Mouse (Mus musculus): ENCODE results near the gene Pnpla6. TPM values are rescaled to one million over a fixed set of nuclear protein-coding genes. Genes with fewer than 3 reads are reported as not detected.
A peak's percentile ranks its signal among the peaks of the same experiment; 100 is the strongest.

The Pnpla6 gene
- polyA plus RNA-seq, 1 experiment, result 18.6 TPM

- Histone ChIP-seq H3K79me3 (ENCODE audit: low read depth) (no peaks in the 10 kb centered on the region), H3K27me3 (ENCODE audit: control insufficient read depth, insufficient read depth, insufficient read length) (no peaks in the 10 kb centered on the region), H3K36me3 (ENCODE audit: control insufficient read depth, insufficient read depth) (no peaks in the 10 kb centered on the region), H3ac (ENCODE audit: control insufficient read depth, insufficient read length, low read depth) (no peak overlapping the region), H3K79me2 (ENCODE audit: control insufficient read depth, insufficient read depth) (no peaks in the 10 kb centered on the region), H3K4me3 (ENCODE audit: insufficient read depth, poor library complexity, severe bottlenecking) (no peak overlapping the region)
- TF ChIP-seq CTCF (IDR thresholded peaks at IDR 0.05; ENCODE audit: control insufficient read depth, insufficient read depth, insufficient read length), result no peak
- TF ChIP-seq FOSL1 (IDR thresholded peaks at IDR 0.05; ENCODE audit: insufficient read depth, low read length, poor library complexity, severe bottlenecking), result no peak
These were observed 30.0 kb upstream of the Pnpla6 start for GRCm38 (mm10) chr8:3485192-3485591.

GRCm38 (mm10) chr8:3492901-3493844, 22.0 kb upstream of the Pnpla6 start, which contains the start of gene Zfp358:
Gene Zfp358, plus strand, starts transcription at chr8:3493138.
- Histone ChIP-seq H3ac (ENCODE audit: control insufficient read depth, insufficient read length, low read depth) (peak within 1 kb of the TSS; percentile 94), H3K27me3 (ENCODE audit: control insufficient read depth, insufficient read depth, insufficient read length) (no peaks in the 10 kb centered on the region), H3K79me3 (ENCODE audit: low read depth) (peaks cover 3% of the 10 kb centered on the region), H3K79me2 (ENCODE audit: control insufficient read depth, insufficient read depth) (peaks cover 18% of the 10 kb centered on the region), H3K4me3 (ENCODE audit: insufficient read depth, poor library complexity, severe bottlenecking) (peak within 1 kb of the TSS; percentile 74), H3K36me3 (ENCODE audit: control insufficient read depth, insufficient read depth) (peaks cover 3% of the 10 kb centered on the region)
- TF ChIP-seq CEBPB (IDR thresholded peaks at IDR 0.05; ENCODE audit: low read depth) (no peak), CTCF (IDR thresholded peaks at IDR 0.05; ENCODE audit: control insufficient read depth, insufficient read depth, insufficient read length) (no peak), MAX (IDR thresholded peaks at IDR 0.05) (no peak), USF1 (IDR thresholded peaks at IDR 0.05; ENCODE audit: low read depth) (no peak), MYOD1 (IDR thresholded peaks at IDR 0.05; ENCODE audit: control insufficient read depth, insufficient read length, low read depth) (no peak)

- Histone ChIP-seq H3K27me3 (ENCODE audit: control insufficient read depth, insufficient read depth, insufficient read length) (no peaks in the 10 kb centered on the region), H3K36me3 (ENCODE audit: control insufficient read depth, insufficient read depth) (peaks cover 3% of the 10 kb centered on the region), H3K79me3 (ENCODE audit: low read depth) (peaks cover 3% of the 10 kb centered on the region), H3K4me3 (ENCODE audit: insufficient read depth, poor library complexity, severe bottlenecking) (peak overlapping the region; percentile 74), H3ac (ENCODE audit: control insufficient read depth, insufficient read length, low read depth) (peak overlapping the region; percentile 19), H3K79me2 (ENCODE audit: control insufficient read depth, insufficient read depth) (peaks cover 18% of the 10 kb centered on the region)
- no peak for TF ChIP-seq CTCF (IDR thresholded peaks at IDR 0.05; ENCODE audit: control insufficient read depth, insufficient read depth, insufficient read length)
- TF ChIP-seq MAX (IDR thresholded peaks at IDR 0.05), result no peak
- no peak for TF ChIP-seq MYOG (IDR thresholded peaks at IDR 0.05; ENCODE audit: control insufficient read depth, extremely low read depth, insufficient read length)
- TF ChIP-seq CEBPB (IDR thresholded peaks at IDR 0.05; ENCODE audit: low read depth), result no peak
- TF ChIP-seq FOSL1 (IDR thresholded peaks at IDR 0.05; ENCODE audit: insufficient read depth, low read length, poor library complexity, severe bottlenecking), result no peak
- no peak for TF ChIP-seq MYOD1 (IDR thresholded peaks at IDR 0.05; ENCODE audit: control insufficient read depth, insufficient read length, low read depth)
- no peak for TF ChIP-seq USF1 (IDR thresholded peaks at IDR 0.05; ENCODE audit: low read depth)
These were observed 21.4 kb upstream of the Pnpla6 start for GRCm38 (mm10) chr8:3493845-3494208.

- H3K27me3 ChIP-seq (ENCODE audit: control insufficient read depth, insufficient read depth, insufficient read length), result no peaks in the 10 kb centered on the region
- H3K79me3 ChIP-seq (ENCODE audit: low read depth), result peaks cover 5% of the 10 kb centered on the region
- no peak overlapping the region for H3ac ChIP-seq (ENCODE audit: control insufficient read depth, insufficient read length, low read depth)
- TF ChIP-seq FOSL1 (IDR thresholded peaks at IDR 0.05; ENCODE audit: insufficient read depth, low read length, poor library complexity, severe bottlenecking) (no peak), CEBPB (IDR thresholded peaks at IDR 0.05; ENCODE audit: low read depth) (no peak)
- no peak overlapping the region for H3K4me3 ChIP-seq (ENCODE audit: insufficient read depth, poor library complexity, severe bottlenecking)
- H3K36me3 ChIP-seq (ENCODE audit: control insufficient read depth, insufficient read depth), result peaks cover 3% of the 10 kb centered on the region
- peaks cover 21% of the 10 kb centered on the region for H3K79me2 ChIP-seq (ENCODE audit: control insufficient read depth, insufficient read depth)
These were observed 19.4 kb upstream of the Pnpla6 start for GRCm38 (mm10) chr8:3495578-3496427.

GRCm38 (mm10) chr8:3496428-3496748, 18.8 kb upstream of the Pnpla6 start:
- Histone ChIP-seq H3K27me3 (ENCODE audit: control insufficient read depth, insufficient read depth, insufficient read length) (no peaks in the 10 kb centered on the region), H3K4me3 (ENCODE audit: insufficient read depth, poor library complexity, severe bottlenecking) (no peak overlapping the region), H3K79me2 (ENCODE audit: control insufficient read depth, insufficient read depth) (peaks cover 27% of the 10 kb centered on the region), H3K79me3 (ENCODE audit: low read depth) (peaks cover 7% of the 10 kb centered on the region), H3ac (ENCODE audit: control insufficient read depth, insufficient read length, low read depth) (no peak overlapping the region), H3K36me3 (ENCODE audit: control insufficient read depth, insufficient read depth) (peaks cover 3% of the 10 kb centered on the region)
- no peak for TF ChIP-seq MYOD1 (IDR thresholded peaks at IDR 0.05; ENCODE audit: control insufficient read depth, insufficient read length, low read depth)
- no peak for TF ChIP-seq USF1 (IDR thresholded peaks at IDR 0.05; ENCODE audit: low read depth)
- no peak for TF ChIP-seq FOSL1 (IDR thresholded peaks at IDR 0.05; ENCODE audit: insufficient read depth, low read length, poor library complexity, severe bottlenecking)
- no peak for TF ChIP-seq CTCF (IDR thresholded peaks at IDR 0.05; ENCODE audit: control insufficient read depth, insufficient read depth, insufficient read length)

- no peak overlapping the region for H3ac ChIP-seq (ENCODE audit: control insufficient read depth, insufficient read length, low read depth)
- peaks cover 5% of the 10 kb centered on the region for H3K36me3 ChIP-seq (ENCODE audit: control insufficient read depth, insufficient read depth)
- peaks cover 8% of the 10 kb centered on the region for H3K79me3 ChIP-seq (ENCODE audit: low read depth)
- TF ChIP-seq FOSL1 (IDR thresholded peaks at IDR 0.05; ENCODE audit: insufficient read depth, low read length, poor library complexity, severe bottlenecking) (no peak), MYOD1 (IDR thresholded peaks at IDR 0.05; ENCODE audit: control insufficient read depth, insufficient read length, low read depth) (no peak), CTCF (IDR thresholded peaks at IDR 0.05; ENCODE audit: control insufficient read depth, insufficient read depth, insufficient read length) (no peak), CEBPB (IDR thresholded peaks at IDR 0.05; ENCODE audit: low read depth) (no peak), MAX (IDR thresholded peaks at IDR 0.05) (no peak), USF1 (IDR thresholded peaks at IDR 0.05; ENCODE audit: low read depth) (no peak), MYOG (IDR thresholded peaks at IDR 0.05; ENCODE audit: control insufficient read depth, extremely low read depth, insufficient read length) (no peak)
- no peaks in the 10 kb centered on the region for H3K27me3 ChIP-seq (ENCODE audit: control insufficient read depth, insufficient read depth, insufficient read length)
- H3K4me3 ChIP-seq (ENCODE audit: insufficient read depth, poor library complexity, severe bottlenecking), result no peak overlapping the region
- peaks cover 30% of the 10 kb centered on the region for H3K79me2 ChIP-seq (ENCODE audit: control insufficient read depth, insufficient read depth)
These were observed 16.6 kb upstream of the Pnpla6 start for GRCm38 (mm10) chr8:3498583-3498982.

All from C2C12 (cell line).